Mouse (Mus musculus): ENCODE measurements around the gene Mex3a. TPM values are rescaled to one million over a fixed set of nuclear protein-coding genes. Genes with fewer than 3 reads are reported as not detected.

Mex3a gene
- total RNA-seq, 2 experiments from 2014 or later: 2.8 to 3.0 TPM

GRCm38 (mm10) chr3:88590246-88590645, 58.1 kb downstream of the Mex3a start:
- intact Hi-C loops (cut with DNase I): loop anchor here (2.0 kb wide), 1 partner anchor 149 kb away; no protein-coding TSS in a partner anchor
- DNase-seq (ENCODE audit: low spot score in 2 of 2): no peak

Small RNA genes within 50 kb of the gene (microRNA-seq; reads per million reads assigned to microRNA genes)
- 0 reads per million in 2 experiments for gene Mir1905

Other genes starting within 250 kb of the Mex3a start
- gene Gm38392, start 245.2 kb upstream of the Mex3a start, total RNA-seq (2021): under 1 TPM; 0.37 to 0.41 TPM
- gene Tsacc, start 235.4 kb upstream of the Mex3a start, total RNA-seq (2021): 1 to 10 TPM; 3.5 to 3.7 TPM
- gene Cct3, start 235.3 kb upstream of the Mex3a start, total RNA-seq (2021): 100 to 1,000 TPM; 179 to 187 TPM
- gene Glmp, start 207.4 kb upstream of the Mex3a start, total RNA-seq (2021): 10 to 100 TPM; 91.0 to 91.4 TPM
- 1 to 10 TPM; 1.2 to 2.6 TPM for gene Tmem79, start 196.2 kb upstream of the Mex3a start, total RNA-seq (2021)
- 10 to 100 TPM; 68.4 to 77.9 TPM for gene Smg5, start 196.1 kb upstream of the Mex3a start, total RNA-seq (2021)
- gene Paqr6, start 167.8 kb upstream of the Mex3a start, total RNA-seq (2021): 1 to 10 TPM; 4.9 to 5.2 TPM
- gene Bglap3, start 159.7 kb upstream of the Mex3a start, total RNA-seq (2021): 1 to 10 TPM; 1.0 to 1.1 TPM
- gene Bglap2, start 153.7 kb upstream of the Mex3a start, total RNA-seq (2021): not detected
- 1 to 10 TPM in 1 of 2 experiments, under 1 TPM in 1; 0.96 to 4.2 TPM for gene Bglap, start 147.9 kb upstream of the Mex3a start, total RNA-seq (2021)
- gene Pmf1, start 122.1 kb upstream of the Mex3a start, total RNA-seq (2021): 1 to 10 TPM; 5.1 to 6.2 TPM
- 10 to 100 TPM; 77.4 to 79.3 TPM for gene Slc25a44, start 107.3 kb upstream of the Mex3a start, total RNA-seq (2021)
- 10 to 100 TPM; 49.2 to 57.9 TPM for gene Sema4a, start 71.2 kb upstream of the Mex3a start, total RNA-seq (2021)
- gene Lmna, start 22.4 kb upstream of the Mex3a start, total RNA-seq (2021): 10 to 100 TPM; 42.1 to 48.7 TPM
- not detected for gene Rab25, start 15.9 kb downstream of the Mex3a start, total RNA-seq (2021)
- 10 to 100 TPM; 96.9 to 99.5 TPM for gene Lamtor2, start 20.7 kb downstream of the Mex3a start, total RNA-seq (2021)
- 100 to 1,000 TPM; 128 to 129 TPM for gene Ubqln4, start 21.4 kb downstream of the Mex3a start, total RNA-seq (2021)
- gene Ssr2, start 43.5 kb downstream of the Mex3a start, total RNA-seq (2021): 100 to 1,000 TPM in 1 of 2 experiments, 10 to 100 TPM in 1; 97.7 to 106 TPM
- 100 to 1,000 TPM; 245 to 246 TPM for gene Arhgef2, start 73.6 kb downstream of the Mex3a start, total RNA-seq (2021)
- not detected for gene Rxfp4, start 120.7 kb downstream of the Mex3a start, total RNA-seq (2021)
- gene Khdc4, start 153.4 kb downstream of the Mex3a start, total RNA-seq (2021): 10 to 100 TPM; 54.0 to 57.1 TPM
- 10 to 100 TPM; 49.1 to 49.9 TPM for gene Rit1, start 184.4 kb downstream of the Mex3a start, total RNA-seq (2021)
- 100 to 1,000 TPM; 527 to 544 TPM for gene Syt11, start 242.8 kb downstream of the Mex3a start, total RNA-seq (2021)